Mouse (Mus musculus): ENCODE results near the gene Med15.
A peak's percentile ranks its signal among the peaks of the same experiment; 100 is the strongest.

The Med15 gene

DNA sequence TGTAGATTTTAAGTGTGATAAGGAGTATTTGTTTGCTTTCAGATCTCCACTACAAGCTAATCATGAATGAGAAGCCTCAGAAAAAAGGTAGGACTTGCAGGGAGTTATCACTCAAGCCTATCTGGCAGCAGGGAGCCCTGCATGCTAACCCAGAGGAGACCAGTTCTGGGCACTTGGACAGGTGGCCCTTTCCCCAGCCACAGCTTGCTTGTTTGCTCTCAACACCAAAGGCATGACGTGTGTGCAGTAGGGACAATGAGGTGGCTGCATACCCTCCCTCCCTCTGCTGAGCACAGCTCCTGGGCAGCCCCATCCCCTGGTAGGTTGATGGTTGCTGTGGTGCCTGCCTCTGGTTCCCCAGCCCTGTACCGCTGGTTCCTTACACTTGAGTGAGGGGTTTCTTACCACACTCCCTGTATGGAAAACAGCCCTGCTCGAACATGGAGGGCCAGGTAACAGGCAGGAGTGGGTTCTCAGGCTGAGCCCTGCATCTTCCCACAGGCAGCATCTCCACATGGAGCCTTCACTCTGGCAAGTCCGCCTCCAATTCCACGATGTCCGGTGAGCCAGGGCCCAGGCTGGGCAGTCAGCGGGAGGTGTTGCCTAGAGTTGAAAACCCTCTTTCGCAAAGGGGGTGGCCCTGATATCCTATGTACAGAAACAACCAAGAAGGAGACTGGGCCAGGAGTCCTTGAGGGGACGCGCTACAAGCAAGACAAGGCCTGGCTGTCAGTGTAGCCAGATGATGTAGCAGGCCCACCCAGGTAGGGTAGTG is 84.9 kb downstream of the Med15 start:
- DNase-seq, result no peak

GRCm38 (mm10) chr16:17647156-17647555 is 85.5 kb downstream of the Med15 start:
- no peak for DNase-seq

DNA sequence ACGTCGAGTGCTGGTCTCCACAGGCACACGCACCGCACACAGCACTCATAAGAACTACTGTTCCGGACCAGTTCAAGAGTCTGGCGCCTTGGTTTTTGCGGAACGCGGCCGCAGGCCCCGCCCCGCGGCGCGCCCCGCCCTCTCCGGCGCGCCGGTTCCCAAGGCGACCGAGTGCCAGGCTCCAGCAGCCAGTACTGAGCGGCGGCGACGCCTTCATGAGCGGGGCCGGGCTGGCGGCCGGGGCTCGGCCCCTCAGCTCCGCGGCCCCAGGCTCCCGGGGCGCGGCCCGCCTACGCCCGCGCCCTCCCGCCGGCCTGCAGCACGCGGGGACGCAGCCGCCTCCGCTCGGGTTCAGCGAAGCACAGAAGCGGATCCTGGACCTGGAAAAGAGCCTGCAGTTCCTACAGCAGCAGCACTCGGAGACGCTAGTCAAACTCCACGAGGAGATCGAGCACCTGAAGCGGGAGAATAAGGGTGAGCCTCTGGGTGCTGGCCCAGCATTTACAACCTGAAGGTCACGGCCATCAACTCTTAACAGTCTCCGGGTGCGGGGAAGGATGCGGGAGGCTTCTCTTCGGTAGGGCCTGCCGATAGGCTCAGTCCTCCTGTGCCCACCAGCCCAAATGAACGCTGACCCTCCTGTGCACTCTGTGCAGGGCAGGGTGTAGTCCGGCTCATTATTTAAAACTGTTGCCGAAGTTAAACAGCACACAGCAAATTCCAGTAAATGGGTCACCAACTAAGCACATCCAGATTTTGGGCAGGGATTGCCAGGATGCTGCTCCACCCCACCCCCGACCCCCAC is 86.2 kb downstream of the Med15 start, which contains the start of gene Ccdc74a:
Gene Ccdc74a, plus strand, starts transcription at position 161 of the 805 bp plus-strand sequence.
- DNase-seq, result peak; percentile 85

DNA sequence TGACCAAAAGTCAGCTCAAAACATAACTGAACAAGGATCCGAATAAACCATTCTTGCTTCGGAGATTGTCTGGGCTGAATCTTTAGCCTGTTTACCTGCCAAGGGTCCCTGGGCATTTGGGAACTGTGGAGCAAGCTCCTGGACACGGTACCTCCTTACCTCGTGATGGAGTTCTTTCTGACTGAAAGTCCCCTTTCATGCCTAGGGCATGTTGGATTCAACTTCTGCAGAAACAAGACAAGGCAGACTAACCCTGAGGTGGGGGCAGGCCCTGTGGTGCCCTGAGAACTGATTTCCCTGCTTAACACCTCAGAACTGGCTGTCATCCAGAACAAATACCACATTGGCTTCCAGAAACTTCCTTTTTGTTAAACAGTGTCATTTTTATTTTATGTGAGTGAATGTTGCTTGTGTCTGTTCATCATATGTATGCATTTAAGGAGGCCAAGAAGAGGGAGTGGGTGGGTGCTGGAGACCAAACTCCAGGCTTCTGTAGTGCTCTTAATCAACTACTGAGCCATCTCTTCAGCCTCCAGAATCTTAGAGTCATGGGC is 89.2 kb downstream of the Med15 start:
- no peak for DNase-seq

DNA sequence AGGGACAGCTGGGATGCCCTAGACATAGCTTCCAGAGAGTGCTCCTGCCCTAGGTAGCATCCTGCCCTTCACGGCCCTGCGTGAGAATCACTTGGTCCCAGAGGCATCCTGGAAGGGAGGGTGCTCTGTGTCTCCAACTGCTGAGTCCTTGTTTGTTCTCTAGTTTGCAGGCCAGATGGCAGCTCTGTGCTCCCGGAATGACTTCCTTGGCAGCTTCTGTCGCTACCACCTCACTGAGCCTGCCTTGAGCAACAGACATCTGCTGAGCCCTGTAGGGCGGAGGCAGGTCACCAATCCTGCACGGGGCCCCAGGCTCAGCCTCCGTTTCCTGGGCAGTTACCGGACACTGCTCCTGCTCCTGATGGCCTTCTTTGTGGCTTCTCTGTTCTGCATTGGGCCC is 90.4 kb downstream of the Med15 start:
- no peak for DNase-seq

- peak; percentile 48 for DNase-seq
These were observed 91.4 kb downstream of the Med15 start for GRCm38 (mm10) chr16:17641301-17641700.

- no peak for DNase-seq
These were observed 92.0 kb downstream of the Med15 start for GRCm38 (mm10) chr16:17640706-17641105.

- DNase-seq, result no peak
These were observed 92.7 kb downstream of the Med15 start for GRCm38 (mm10) chr16:17639951-17640350.

DNA sequence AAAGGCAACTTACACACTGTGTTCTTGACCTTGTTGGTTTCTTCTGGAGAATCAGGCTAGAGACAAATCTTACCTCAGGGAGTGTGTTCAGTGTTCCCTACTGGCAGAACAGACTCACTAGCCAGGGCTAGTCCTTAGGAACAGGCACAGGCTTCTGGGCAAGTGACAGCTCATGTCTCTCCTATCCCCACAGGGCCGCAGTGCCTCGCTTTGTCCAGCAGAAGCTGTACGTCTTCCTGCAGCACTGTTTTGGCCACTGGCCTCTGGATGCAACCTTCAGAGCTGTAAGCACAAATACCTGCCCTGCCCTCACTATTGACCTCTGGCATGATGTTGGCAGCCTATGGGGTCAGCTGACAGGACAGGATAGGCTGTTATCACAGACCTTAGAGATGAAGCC is 93.6 kb downstream of the Med15 start:
- no peak for DNase-seq

- DNase-seq, result no peak
These were observed 94.6 kb downstream of the Med15 start for GRCm38 (mm10) chr16:17638036-17638628.

DNA sequence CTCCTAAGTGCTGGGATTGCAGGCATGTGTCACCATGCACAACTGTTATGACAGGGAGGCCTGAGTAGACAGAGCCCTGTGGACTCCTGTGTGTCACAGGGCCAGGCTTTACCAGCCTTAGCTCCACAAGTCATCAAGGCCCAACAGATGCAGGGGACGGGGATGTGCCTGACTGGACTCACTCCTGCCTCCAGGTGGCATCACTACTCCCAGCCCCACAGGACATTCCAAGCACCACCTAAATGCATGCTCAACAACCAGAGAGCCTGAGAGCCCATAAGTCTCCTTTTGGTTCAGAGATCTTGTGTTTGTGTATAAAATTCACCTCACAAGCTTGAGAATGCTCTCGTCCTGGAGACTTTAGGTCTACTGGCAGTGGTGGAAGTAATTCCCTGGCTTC is 95.1 kb downstream of the Med15 start:
- no peak for DNase-seq

GRCm38 (mm10) chr16:17636904-17637303 is 95.8 kb downstream of the Med15 start:
- no peak for DNase-seq

DNA sequence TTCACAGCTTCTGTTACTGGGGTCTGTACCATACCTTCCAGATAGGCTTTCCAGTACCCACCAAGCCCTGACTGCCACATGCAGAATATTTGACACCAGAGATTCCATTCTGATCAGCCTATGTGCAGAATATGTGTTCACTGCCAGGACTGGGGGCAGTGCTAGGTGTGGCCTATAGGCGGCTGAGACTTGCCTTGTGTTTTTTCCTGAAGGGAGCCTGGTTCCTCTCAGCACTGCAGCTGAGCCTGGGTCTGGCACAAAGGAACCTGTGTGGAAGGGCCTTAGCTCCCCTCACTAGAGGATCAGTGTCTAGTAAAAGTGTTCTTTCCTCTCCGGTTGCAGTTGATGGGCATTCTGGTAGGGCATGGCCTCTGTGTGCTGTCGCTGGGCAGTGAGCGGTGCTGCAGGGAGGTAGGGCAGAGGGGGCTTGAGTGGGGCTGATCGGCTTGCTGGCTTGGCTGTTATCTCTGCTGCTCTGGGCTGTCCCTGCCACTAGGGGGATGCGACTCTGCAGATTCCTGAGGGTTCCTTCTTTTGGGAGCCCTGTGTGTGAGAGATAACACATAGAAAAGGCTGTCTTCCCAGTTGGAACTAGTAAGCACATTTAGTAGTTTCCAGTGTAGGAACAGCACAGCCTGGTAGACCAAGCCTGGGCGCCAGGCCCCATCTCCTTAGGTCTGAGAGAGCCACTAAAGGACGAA is 99.1 kb downstream of the Med15 start:
- DNase-seq, result no peak

DNA sequence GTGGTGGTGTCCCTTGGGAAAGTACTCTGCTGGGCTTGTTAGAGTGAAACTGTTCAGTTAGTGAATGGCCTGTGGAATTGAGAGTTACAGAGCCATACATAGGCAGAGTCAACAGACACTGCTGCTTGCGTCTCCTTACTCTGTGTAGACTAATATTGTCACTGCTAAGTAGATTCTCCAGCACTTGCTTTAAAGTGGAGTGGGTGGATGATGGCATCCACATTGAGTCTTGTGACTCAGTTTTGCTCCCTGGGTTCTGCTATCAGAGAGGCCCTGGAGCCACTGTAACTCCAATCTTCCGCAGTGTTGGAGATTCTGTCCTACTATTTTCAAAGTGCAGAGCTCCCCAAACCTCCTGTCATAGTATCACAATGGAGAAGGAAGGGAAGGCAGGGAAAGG is 100.1 kb downstream of the Med15 start:
- DNase-seq, result no peak

GRCm38 (mm10) chr16:17626269-17626555 is 106.5 kb downstream of the Med15 start:
- no peak for DNase-seq

DNA sequence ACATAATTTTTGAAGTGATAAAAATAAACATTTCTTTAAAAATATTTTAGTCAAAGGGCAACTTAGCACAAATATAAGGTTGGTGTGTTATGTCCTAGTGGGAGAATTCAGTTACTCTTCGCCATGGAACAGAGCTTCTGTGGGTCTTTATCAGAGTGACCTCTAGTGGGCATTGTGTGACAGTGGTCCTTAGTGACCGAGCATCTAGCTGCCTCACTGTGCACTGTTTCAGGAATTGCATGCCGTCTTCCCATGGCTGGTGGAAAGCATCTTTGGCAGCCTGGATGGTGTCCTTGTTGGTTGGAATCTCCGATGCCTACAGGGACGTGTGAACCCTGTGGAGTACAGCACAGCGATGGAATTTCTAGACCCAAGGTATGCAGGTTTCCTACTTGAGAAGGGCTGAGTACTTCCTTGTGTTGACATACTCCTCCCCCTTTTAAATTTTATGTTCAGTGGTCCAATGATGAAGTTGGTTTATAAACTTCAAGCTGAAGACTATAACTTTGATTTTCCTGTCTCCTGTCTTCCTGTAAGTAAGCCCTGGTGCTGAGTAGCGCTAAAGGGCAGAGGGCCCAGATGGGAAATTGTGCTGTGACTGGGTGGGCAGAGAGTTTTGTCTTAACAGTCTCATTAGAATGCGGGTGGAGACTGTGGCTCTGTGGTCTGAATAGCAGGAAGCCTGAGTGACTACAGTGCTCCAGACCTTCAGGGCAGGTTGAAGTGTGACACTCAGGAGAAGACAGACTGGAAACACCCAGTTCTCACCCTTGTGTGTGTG is 107.0 kb downstream of the Med15 start:
- DNase-seq, result peak; percentile 20

DNA sequence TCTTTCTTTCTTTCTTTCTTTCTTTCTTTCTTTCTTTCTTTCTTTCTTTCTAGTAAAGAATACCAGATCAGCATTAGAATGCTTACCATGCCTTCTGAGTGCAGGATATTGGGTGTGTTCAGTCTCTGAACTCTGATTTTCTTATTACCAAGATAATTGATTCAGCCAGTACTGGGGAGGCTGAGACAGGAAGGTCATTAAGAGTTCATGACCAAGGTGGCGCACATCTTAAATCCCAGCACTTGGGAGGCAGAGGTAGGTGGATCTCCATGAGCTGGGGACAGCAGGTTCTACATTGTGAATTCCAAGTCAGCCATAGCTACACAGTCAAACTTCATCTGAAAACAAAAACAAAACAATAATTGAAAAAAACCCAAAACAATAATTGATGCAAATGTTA is 110.8 kb downstream of the Med15 start:
- no peak for DNase-seq

GRCm38 (mm10) chr16:17619198-17620105 is 113.2 kb downstream of the Med15 start, which contains the start of gene Smpd4:
Gene Smpd4, plus strand, starts transcription at chr16:17619354.
- DNase-seq, result peak; percentile 94

DNA sequence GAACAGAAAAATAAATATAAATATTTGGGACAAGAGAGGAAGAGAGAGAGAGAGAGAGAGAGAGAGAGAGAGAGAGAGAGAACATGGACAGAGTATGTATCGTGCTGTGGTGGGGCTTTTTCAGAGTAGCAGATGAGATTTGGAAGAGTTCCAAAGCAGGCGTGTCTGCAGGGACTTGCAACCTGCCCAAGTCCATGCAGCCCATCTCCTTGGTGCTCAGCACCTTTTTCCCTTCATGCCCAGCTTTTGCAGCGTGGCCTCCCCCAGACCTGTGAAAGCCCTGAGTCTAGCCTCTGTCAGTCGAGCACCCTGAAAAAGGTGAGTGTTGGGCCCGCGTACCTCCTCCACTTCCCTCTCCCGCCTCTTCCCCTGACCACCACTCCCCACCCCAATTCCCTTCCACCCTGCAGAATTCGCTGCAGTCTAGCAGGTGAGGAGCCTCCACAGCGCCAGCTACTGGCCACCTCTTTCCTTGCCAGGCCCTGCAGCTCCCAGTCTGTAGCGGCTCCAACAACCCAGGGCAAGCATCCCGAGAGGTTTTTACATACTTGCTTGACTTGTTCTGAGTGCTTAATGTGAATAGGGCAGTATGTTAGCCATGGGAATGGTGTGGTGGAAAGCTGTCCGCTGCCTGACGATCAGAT is 114.6 kb downstream of the Med15 start:
- peak; percentile 51 for DNase-seq

DNA sequence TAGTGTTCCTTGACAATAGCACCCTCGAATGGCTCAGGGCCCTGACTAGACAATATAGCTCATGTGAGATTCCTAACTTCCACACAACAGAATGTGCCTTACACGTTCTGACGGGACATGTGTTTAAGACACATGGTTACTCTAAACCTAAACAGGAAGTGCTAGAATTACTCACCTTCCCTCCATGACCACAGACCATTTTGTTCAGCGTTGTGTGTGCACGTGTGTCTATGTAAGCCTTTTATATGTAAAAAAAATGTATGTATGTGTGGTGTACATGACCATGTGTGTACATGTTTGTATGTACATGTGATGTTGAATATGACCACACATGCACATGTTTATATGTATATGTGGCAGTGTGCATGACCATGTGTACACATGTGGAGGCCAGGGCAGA is 116.5 kb downstream of the Med15 start:
- DNase-seq, result no peak
